Mouse (Mus musculus) A20 (cell line): ENCODE measurements at regions not wholly inside any gene's neighbourhood (a gene's known extent, or its start where the extent isn't known, plus 50 kb on each side); places are given as distances from the start of the nearest gene placed in this dataset.

ENCODE experiments used
- DNase-seq: peaks from one replicate; pipeline ENCODE4 v3.0.0-alpha.2; 2011; ENCODE audit warnings: low read depth, low spot score

- no peak for DNase-seq
Observed at GRCm38 (mm10) chrX:10647332-10647731, 67.5 kb upstream of the Mid1ip1 start.

GRCm38 (mm10) chrX:10650881-10651280 is 63.9 kb upstream of the Mid1ip1 start:
- peak; percentile 14 for DNase-seq
